Mouse (Mus musculus): Measurements from ENCODE around the gene 3110040N11Rik. TPM values are rescaled to one million over a fixed set of nuclear protein-coding genes. Genes with fewer than 3 reads are reported as not detected.

The 3110040N11Rik gene
- total RNA-seq, 2 experiments from 2014 or later: 36.2 to 42.9 TPM

DNA sequence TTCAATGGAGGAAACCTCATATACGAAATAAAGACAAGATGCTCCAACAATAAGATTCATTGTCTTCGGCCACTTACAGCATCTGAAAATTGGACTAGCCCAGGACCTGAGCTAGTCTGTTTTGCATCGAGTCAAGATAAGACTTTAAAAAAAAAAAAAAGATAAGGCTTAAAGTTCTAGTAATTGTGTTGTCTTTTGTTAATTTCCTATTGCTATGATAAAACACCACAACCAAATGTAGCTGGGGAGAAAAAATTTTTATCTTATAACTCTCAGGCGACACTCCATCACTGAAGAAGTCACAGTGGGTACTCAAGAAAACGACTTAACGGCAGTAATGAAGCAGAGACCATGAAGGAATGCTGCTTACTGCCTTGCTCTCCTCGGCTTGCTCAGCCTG lies 49.3 kb downstream of the 3110040N11Rik start:
- no peak for DNase-seq (ENCODE audit: low spot score in 2 of 2)

DNA sequence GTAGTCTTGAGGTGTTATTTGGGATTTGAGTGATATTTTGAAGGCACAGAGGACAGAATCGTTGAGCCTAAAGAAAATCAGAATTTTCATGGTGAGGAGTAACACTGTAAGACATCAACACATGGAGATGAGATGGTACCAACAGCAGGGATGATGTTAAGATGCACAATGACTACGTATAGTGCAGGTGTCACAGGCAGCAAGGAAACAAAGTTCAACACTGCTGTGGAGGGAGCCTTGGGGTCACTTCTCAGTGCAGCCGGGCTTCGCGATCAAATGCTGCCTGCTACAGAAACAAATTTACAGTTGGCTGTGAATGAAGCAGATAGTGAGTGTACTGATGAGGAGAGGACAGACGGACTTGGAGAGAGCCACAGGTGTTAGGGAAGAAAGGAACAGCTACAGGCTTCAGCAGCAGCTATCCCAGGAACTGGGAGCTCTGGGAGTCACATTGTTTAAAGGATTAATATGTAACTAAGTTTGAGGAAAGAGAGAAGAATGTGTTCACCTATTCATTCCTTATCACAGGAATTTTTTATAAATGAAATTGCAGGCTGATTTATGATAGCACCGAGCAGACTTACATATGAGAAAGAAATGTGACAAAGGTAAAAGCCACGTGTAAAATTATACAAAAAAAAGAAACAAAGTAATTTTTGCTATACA lies 50.4 kb downstream of the 3110040N11Rik start:
- no peak for DNase-seq (ENCODE audit: low spot score in 2 of 2)

DNA sequence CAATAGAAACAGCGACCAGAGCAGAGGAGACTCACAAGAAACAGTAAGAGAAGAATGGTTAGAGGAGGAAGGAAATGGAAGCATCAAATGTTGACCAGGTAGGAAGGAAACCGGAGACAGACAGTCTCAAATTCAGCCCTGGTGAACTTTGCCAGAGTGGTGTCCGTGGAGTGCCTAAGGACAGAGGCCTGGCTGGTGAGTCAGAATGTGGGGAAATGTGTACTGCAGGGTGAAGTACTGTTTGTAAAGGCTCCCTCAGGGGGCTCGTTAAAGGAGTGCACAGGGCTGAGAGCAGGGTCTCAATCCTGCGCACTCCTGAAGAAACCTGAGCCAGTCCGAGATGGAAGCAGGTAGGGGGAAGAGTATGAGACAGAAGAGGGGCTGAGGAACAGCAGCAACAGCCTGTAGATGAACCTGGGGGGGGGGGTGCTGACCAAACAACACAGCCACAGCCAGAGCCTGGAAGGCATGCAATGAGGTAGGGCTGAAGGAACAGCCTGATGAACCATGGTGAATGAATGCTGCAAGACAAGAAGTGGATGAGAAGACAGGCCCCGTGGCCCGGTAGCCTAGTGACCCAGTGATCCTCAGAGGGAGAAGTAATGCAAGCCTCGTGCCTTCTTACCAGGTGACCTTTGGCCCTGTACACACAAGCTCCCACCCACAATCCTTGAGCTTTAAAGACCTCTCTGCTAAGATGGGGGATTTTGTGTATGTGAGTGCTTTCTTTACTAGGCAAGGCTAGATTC lies 53.8 kb downstream of the 3110040N11Rik start:
- DNase-seq (ENCODE audit: low spot score in 2 of 2): no peak

DNA sequence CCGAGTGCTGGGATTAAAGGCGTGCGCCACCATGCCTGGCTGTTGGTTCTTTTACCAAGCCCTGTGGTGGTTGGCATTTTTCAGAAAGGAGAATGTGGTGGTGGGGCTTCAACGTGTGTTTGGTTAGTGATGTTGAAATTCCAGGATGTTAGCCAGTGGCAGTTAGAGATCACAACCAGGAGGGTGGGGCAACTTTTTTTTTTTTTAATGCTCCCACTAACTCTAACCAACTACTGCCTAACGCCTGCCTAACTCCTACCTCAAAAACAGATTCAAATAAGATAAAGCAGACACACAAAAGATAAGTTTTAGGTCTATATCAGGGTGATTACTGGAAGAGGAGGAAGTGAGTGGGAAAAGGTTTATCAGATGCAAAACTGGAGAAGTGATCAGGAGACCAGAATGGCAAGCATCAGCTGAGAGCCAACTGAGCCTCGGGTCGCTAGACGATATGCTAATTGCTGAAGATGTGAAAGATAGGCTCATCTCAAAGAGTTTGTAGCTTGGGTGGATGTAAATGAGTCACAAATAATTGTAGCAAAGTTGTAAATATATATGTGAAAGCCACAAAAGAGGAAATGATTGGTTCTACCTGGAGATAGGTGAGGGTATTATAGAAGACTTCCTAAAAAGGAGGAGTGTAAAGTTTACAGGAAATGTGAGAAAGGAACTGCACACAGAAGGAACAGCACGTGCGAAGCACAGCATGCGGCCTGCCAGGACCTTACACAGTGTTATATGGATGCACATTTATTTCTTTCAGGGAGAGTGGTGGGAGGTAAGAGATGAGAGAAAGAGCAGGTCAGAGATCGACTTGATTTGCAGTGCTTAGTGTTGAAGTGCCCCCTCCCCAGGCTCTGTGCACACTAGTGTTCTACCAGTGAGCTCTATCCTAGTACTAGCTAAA lies 56.8 kb downstream of the 3110040N11Rik start:
- no peak for DNase-seq (ENCODE audit: low spot score in 2 of 2)

Other genes starting within 250 kb of the 3110040N11Rik start
- gene Fsd2, start 222.5 kb downstream of the 3110040N11Rik start, total RNA-seq (2021): 1 to 10 TPM; 2.4 to 4.5 TPM
- 10 to 100 TPM; 18.8 to 21.5 TPM for gene Whamm, start 218.2 kb downstream of the 3110040N11Rik start, total RNA-seq (2021)
- 1 to 10 TPM; 5.0 to 9.1 TPM for gene Homer2, start 82.0 kb downstream of the 3110040N11Rik start, total RNA-seq (2021)
- gene Ramac, start 26.6 kb downstream of the 3110040N11Rik start, total RNA-seq (2021): 10 to 100 TPM; 53.7 to 54.1 TPM
- 100 to 1,000 TPM; 101 to 102 TPM for gene Btbd1, start 40.0 kb upstream of the 3110040N11Rik start, total RNA-seq (2021)
- gene Gm10160, start 66.3 kb upstream of the 3110040N11Rik start, total RNA-seq (2021): not detected
- 10 to 100 TPM; 15.2 to 16.3 TPM for gene Tm6sf1, start 69.5 kb upstream of the 3110040N11Rik start, total RNA-seq (2021)
- 10 to 100 TPM; 24.4 to 26.9 TPM for gene Hdgfl3, start 145.0 kb upstream of the 3110040N11Rik start, total RNA-seq (2021)
- gene Bnc1, start 202.8 kb upstream of the 3110040N11Rik start, total RNA-seq (2021): 1 to 10 TPM; 1.7 to 2.3 TPM

Measured in adrenal gland, postnatal 4 days (tissue).